Mouse (Mus musculus): ENCODE measurements around the gene Ism2.

GRCm38 (mm10) chr12:87325452-87325851 lies 25.9 kb upstream of the Ism2 start:
- TF ChIP-seq CTCF (IDR thresholded peaks at IDR 0.05; ENCODE audit: low read depth) (no peak), EP300 (IDR thresholded peaks at IDR 0.05; ENCODE audit: low read depth) (no peak)
